Mouse (Mus musculus) megakaryocyte, embryonic 14.5 days (primary cell): ENCODE data around the gene Dock6.

Experiments
- FLI1 ChIP-seq: IDR thresholded peaks from 2 replicates; pipeline ENCODE4 v1.6.1; 2012; ENCODE audit warnings: low read length, inconsistent platforms, mixed read lengths
- GATA1 ChIP-seq: IDR thresholded peaks from 3 replicates; pipeline ENCODE4 v1.6.1; 2012; ENCODE audit warnings: mixed read lengths, low read length, inconsistent platforms, borderline replicate concordance

DNA sequence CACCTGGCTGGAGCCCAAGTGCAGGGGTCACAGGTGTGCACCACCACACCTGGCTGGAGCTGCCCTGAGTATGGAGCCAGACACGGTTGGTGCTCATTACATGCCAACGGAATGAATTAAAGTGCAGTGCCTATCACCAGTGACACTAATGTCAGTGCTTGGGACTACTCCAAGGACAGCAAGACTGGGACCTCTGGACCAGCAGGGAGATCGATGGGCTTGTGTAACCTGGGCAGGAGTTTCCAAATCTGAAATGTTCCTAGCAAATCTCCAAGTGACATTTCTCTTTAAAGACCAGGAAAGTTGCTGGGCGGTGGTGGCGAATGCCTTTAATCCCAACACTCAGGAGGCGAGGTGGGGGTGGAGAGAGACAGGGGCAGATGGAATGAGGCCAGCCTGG lies 29.7 kb downstream of the Dock6 start:
- TF ChIP-seq GATA1 (no peak), FLI1 (no peak)
